Mouse (Mus musculus): ENCODE data around the gene Aoc2.
"Not testable (repeated sequence)": the region's sequence is repeated elsewhere in the genome, so short reads cannot be mapped to it uniquely, and the experiment has no call there.

DNA sequence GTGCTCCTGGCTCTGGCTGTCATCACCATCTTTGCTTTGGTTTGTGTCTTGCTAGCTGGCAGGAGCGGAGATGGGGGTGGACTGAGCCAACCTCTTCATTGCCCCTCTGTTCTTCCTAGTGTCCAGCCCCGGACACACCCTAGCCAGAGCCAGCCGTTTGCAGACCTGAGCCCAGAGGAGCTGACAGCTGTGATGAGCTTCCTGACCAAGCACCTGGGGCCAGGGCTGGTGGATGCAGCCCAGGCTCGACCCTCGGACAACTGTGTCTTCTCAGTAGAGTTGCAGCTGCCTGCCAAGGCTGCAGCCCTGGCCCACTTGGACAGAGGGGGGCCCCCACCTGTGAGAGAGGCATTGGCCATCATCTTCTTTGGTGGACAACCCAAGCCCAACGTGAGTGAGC is 6.1 kb downstream of the Aoc2 start:
- TF ChIP-seq GATA1, TAL1 (IDR thresholded peaks at IDR 0.05; ENCODE audit: low read length): not testable (repeated sequence)
